Mouse (Mus musculus): ENCODE results near the gene Urb1.
A peak's percentile ranks its signal among the peaks of the same experiment; 100 is the strongest.

Urb1 gene

GRCm38 (mm10) chr16:90774216-90774615 is 36.0 kb downstream of the Urb1 start:
- no peak for DNase-seq (ENCODE audit: low read depth, low spot score)

GRCm38 (mm10) chr16:90766919-90767454 is 43.2 kb downstream of the Urb1 start:
- DNase-seq (ENCODE audit: low read depth, low spot score): no peak

- no peak for DNase-seq (ENCODE audit: low read depth, low spot score)
These were observed 44.9 kb downstream of the Urb1 start for GRCm38 (mm10) chr16:90765195-90765877.

- DNase-seq (ENCODE audit: low read depth, low spot score): no peak
These were observed 49.7 kb downstream of the Urb1 start for GRCm38 (mm10) chr16:90760515-90760914.

DNA sequence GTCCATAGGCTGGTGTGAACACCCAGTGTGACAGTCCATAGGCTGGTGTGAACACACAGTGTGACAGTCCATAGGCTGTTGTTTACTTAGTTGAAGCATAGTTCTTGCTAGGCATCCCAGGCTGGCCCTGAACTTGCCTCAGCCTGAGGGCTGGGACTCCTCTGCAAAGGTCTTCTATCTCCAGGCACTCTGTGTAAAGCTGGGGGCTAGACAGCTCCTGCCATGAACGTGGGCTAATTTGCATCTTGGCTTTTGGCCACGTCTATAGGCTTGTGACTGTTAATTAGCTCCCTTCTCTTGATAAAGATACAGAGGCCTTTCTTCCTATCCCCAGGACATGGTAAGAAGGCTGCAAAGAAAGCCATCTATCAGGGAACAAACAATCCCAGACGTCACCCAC is 50.9 kb downstream of the Urb1 start:
- no peak for DNase-seq (ENCODE audit: low read depth, low spot score)

GRCm38 (mm10) chr16:90753386-90753941 is 56.7 kb downstream of the Urb1 start:
- DNase-seq (ENCODE audit: low read depth, low spot score): no peak

GRCm38 (mm10) chr16:90748169-90748568 is 62.0 kb downstream of the Urb1 start:
- DNase-seq (ENCODE audit: low read depth, low spot score): no peak

GRCm38 (mm10) chr16:90747143-90747542 is 63.1 kb downstream of the Urb1 start:
- no peak for DNase-seq (ENCODE audit: low read depth, low spot score)

- DNase-seq (ENCODE audit: low read depth, low spot score): no peak
These were observed 71.9 kb downstream of the Urb1 start, which contains the start of gene Mrap for GRCm38 (mm10) chr16:90738092-90738956. Mrap (plus strand) TSS chr16:90738207.

DNA sequence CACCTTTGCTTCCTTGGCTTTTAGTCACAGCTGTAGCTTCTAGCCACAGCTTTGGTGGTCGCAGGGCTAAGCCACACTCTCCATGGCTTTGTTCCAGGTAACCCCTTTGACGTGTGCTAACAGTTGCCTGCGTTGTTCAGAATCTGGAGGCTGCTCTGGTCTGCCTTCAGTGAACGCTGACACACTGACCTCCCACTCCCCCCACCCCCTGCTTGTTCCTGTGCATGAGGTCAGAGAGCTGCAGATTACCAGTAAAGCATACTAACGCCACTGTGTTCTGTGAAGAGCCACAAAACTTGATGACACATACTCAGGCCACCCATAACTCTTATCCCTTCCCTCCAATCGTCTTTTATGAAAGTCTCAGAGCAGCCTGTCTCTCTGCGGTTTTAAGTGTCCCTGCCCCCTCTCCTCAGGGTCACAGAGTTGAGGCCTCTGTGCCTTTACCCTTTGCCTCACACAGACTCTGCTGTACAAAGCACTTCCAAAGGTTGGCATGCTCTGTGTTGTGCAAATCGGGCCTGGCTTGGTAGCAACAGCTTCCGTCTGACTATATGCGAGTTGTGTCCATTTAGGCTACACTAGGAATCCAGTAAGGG is 73.4 kb downstream of the Urb1 start:
- no peak for DNase-seq (ENCODE audit: low read depth, low spot score)

DNA sequence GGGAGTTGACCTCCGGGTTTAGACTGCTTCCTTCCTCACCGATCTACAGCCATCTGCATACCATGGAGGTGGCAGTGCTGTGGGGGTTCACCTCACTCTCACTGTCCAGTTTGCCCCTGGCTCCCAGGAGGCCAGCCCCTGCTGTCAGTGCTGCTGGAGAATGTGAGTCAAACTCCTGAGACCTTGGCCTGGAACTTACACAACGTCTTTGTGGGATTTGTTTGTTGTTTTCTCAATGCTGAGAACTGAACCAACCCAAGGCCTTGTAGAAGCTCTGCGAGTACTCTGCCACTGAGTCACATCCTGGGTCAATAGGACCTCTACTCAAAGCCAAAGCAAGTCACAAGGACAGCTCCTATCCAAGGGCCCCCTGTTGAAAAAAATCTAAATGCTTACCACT is 74.6 kb downstream of the Urb1 start:
- no peak for DNase-seq (ENCODE audit: low read depth, low spot score)

DNA sequence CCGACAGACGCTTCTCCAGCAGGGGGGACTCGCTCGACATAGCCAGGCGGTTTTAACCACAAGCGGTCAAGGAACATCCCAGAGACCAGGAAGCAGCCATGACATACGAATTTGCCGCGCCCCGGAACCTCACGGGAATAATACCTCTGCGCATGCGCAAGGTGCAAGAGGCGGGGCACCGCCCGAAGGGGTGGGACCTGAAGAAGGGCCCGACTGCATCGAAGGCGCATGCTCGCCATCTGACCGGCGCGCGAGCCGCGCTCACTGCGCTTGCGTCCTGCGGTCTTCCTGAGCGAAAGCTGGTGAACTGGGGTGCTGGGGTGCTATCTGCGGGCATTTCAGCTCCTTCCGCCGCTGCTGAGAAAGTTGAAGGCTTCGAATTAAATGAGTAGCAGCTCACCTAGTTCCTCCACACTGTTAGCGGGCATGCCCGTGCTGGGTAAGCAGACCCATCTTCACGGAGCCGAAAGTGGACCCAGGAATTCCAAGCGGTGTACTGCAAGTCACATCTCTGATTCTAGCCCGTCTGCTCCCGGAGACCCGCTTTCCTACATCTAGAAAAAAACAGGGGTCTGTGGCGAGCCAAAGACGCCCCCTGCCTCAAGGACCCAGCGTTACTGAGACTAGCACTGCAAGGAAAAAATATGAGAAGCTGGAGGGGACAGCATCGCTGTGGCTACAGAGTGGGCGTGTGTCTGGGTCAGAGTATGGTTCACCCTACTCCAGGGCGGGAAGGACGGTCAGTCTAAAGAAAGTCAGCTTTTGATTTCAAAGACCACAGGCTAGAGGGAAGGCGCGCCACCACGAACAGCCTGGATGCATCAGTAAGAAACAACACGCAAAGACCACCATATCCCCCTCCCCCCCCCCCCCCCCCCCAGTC is 82.7 kb downstream of the Urb1 start, which contains the start of gene Mis18a:
Gene Mis18a (minus strand): TSS at position 172 of the 883 bp plus-strand sequence.
- peak; percentile 97 for DNase-seq (ENCODE audit: low read depth, low spot score)

GRCm38 (mm10) chr16:90726600-90727227 is 83.5 kb downstream of the Urb1 start:
- no peak for DNase-seq (ENCODE audit: low read depth, low spot score)

GRCm38 (mm10) chr16:90724051-90724450 is 86.2 kb downstream of the Urb1 start:
- peak; percentile 89 for DNase-seq (ENCODE audit: low read depth, low spot score)

DNA sequence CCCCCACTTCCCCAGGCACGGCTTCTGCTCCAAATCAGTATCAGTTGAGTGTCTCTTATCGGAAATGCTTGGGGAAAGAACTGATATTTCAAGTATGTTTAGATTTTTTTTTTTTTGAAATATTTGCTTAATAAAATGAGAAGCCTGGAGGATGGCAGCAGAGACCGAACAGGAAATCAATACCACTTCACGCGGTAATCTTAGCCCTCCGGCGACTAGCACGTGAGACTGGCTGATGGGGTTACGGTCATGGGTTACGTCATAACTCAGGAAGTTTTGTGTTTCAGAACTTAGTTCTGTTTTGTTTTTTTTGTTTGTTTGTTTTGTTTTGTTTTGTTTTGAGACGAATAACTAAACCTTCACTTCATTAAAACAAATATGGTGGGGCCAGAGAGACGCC is 99.9 kb downstream of the Urb1 start:
- no peak for DNase-seq (ENCODE audit: low read depth, low spot score)

DNA sequence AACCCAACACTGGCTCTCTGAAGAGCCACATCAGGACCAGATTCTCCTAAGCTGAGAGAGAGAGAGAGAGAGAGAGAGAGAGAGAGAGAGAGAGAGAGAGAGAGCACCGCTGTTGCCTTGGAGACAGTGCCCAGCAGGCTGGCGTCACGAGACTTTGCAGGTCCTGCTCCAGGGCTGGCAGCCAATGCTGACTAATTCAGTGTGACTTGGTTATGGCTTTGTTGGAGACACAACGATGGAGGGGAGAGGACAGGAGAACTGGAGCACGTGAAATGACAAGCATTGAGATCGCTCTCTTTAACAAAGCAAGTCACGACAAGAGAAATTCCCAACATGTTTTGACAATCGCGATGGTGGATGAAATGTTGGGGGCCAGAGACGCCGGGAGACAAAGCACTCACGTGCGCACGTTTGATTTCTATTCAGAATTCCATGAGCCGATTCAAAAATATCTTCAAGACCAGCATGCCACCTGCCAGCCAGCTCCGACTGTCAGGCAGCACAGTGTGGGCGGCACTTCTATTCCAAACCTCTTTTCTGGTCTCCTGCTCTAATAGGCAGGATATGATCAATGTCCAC is 100.4 kb downstream of the Urb1 start:
- DNase-seq (ENCODE audit: low read depth, low spot score): no peak

GRCm38 (mm10) chr16:90706279-90706678 is 103.9 kb downstream of the Urb1 start:
- no peak for DNase-seq (ENCODE audit: low read depth, low spot score)

- no peak for DNase-seq (ENCODE audit: low read depth, low spot score)
These were observed 105.9 kb downstream of the Urb1 start for GRCm38 (mm10) chr16:90704161-90704825.

GRCm38 (mm10) chr16:90703646-90704045 is 106.6 kb downstream of the Urb1 start:
- DNase-seq (ENCODE audit: low read depth, low spot score): no peak

Measured in ZHBTc4 (cell line).